Mouse (Mus musculus) telencephalon, adult 2 months (tissue): ENCODE data around the gene Myh9.

Experiments used
- DNase-seq: peaks from one replicate; pipeline ENCODE4 v3.0.0-alpha.2; 2011; ENCODE audit warnings: low read depth, low spot score

Gene Myh9

DNA sequence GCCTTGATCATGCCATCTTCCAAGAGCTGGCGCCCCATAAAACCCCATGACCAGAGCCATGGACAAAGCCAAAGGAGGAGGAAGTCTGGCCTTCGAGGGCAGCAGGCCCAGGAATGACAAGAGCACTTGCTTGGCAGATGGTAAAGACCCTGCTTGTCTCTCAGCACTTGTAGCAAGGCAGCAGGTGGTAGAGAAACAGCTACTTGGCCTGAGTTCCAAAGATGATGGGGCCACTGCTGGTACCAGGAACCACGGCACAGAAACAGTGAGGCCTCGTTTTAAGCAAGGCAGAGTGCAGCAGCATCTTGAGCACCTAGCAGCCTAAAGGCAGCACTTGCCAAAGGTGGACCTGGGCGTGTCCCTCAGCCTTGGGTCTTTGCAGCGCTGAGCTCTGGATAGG is 53.6 kb downstream of the Myh9 start:
- DNase-seq, result no peak

DNA sequence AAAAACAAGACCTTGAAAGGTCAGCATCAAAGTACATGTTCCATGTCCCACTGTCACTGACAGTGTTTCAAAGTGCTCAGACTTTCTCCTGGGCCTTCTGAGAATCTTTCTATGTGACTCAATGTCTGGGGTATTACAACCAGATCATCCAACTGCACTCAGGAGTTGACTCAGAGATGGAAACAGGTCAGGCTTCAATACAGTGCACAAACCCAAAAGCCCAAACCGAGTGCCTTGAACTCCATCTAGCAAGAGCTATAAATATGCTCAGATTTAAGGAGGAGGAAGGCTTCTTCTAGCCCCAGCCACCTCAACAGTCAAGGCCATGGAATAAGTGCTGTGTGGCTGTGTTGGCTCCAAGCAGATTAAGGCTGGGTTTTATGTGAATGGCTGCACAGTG is 56.2 kb downstream of the Myh9 start:
- no peak for DNase-seq

DNA sequence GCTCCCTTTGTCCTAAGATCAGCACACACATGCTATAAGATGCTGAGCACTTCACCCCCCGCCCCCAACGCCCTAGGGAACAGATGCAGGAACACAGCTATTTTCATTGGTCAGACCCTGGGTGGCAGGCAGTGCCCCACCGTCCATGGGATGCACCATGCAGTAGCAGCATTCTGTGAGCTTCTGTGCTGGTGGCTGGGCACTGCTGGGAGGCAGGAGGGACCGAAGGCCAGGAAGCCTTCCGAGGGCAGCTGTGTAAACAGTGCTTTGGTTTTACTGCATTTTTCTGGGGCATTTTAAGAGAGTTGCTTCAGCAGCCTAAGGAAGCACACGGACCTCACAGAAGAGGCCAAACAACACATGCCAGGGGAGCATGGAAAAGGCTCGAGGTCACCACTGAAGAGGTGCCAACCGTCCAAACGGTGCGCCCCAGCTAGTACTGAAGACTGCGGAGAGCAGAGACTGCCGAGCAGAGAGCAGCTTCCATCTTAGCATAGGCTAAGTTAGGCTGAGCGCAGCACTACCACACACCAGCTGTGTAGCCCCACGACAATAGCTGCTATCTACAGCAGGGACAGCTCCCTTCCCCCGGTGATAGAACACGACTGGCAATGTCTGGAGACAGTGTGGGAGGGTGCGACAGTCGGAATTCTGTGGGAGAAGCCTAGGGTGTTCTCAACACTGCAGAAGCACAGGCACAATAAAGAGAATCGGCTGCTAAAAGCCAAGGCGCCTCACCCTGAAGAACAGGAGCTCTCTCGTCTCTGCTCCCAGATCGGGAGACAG is 57.7 kb downstream of the Myh9 start:
- peak; percentile 95 for DNase-seq

DNA sequence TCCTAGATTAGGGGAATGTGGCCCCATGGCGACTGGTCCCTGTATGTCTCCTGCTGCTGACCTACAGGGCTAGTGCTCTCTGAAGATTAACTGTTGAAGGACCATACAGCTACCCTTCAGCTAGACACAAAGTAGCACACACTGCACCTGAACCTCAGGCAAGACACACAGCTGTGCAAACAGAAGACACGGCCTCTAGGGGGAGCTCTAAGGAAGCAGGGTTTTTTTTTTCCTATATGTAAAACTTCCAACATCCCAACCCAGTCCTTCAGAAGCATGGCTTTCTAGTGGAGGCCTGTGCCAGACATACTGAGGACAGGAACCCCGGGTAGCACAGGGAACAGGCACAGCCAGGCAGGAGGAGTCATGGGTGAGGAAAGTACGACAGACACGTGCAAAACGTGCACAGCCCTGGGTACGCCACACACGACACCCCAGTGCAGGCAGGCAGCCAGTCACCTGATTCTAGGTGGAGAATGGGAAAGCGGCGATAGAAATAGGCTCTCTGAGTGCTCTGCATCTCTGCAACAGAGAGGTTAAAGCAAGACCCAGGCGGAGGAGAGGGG is 59.4 kb downstream of the Myh9 start:
- DNase-seq, result no peak

DNA sequence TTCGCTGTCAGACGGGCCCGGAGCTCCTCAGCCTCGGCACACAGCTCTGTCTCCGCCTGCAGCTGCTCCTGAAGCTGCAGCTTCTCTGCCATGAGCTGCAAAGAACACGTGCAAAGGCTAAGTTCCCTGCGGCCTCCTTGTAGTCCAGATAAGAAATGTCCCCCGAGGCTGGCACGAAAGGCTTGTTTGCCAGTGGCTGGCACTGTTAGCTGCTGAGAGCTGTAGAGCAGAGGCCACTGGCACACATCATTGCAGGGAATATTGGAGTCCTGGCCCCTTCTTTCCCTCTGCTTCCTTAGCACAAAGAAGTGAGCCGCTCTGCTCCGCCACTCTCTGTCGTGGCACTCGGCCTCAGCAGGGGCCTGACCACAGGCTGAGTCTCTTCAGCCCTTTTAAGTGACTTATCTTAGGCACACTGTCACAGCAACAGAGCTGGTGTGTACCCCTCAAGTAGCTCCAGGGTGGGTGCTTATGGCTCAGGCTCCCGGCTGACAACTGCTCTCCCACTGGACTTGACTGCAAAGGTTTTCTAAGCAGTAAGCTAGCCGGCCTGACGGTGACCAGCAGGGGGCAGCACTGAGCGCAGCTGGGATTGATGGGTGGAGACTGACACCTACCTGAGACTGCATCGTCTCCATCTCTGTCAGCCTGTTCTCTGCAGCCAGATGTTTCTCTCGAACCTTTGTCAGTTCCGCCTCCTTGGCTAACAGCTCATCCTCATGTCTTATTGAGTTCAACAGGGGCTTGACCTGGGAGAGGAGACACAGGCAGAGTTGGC is 66.6 kb downstream of the Myh9 start:
- DNase-seq, result no peak

DNA sequence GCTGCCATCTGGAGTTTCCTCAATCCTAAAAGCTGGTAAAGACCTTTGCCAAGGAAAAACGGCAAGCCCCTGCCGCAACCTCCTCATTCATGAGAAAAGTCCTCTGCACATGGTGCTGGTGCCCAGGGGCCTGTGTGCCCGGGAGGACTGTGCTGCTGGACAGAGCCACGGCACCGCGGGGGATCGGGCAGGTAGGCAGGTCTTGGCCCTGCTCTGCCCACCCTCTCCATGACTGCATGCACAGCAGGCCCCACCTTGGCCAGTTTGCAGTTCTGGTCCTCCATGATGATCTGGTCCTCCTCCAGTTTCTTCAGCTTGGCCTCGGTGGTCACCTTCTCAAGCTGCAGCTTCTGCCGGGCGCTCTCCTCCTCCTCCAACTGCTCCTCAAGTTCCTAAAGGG is 67.7 kb downstream of the Myh9 start:
- DNase-seq, result no peak

DNA sequence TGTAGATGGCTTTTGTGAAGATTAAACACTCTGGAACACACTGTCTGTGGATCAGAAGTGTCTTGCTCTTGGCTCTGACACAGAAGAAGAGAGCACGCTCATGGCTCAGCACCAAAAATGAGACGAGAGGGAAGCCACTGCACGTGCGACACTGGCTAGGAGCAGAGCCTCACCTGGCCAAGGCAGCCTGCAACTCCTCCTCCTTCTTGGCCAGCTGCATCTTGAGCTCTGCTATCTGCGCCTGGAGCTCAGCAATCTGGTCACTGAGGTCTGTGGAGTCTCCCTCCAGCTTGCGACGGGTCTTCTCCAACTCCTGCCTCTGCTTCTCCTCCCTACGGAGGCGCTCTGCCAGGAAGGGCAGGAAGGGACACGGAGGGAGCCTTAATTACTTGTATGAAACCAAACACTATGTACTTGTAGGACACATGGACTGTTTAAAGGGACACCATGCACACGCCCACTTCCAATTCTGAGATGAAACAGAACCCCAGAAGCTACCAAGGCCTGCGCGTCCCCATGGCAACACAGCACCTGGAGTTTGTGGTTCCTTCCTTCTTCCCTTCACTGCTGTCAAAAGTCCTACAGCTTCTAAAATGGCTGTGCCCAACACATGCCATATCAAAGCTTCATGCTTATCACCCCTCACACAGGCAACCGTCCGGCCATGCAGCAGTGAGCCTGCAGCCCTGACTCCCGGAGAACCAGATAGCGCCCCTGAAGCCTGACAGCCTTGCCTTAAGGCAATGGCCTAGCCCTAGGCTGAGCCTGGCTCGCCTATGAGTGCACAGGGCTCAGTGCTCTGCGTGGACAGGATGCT is 68.7 kb downstream of the Myh9 start:
- DNase-seq, result no peak

DNA sequence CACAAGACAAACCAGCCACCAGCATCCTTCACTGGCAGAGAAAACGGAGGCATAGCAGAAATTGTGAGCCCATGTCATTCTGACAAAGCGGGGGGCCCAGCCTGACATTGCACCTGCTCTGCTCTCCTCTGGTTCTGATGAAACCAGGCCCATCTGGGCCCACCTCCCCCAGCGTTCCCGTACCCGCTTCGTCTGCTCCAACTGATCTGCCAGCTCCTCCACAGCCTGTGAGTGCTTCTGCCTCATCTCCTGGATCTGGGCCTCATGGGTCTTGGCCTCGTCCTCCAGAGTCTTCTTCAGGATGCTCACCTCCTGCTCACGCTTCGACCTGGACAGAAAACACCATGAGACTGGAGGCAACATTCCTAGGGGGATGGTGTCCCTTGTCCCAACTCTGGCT is 71.0 kb downstream of the Myh9 start:
- DNase-seq, result no peak

DNA sequence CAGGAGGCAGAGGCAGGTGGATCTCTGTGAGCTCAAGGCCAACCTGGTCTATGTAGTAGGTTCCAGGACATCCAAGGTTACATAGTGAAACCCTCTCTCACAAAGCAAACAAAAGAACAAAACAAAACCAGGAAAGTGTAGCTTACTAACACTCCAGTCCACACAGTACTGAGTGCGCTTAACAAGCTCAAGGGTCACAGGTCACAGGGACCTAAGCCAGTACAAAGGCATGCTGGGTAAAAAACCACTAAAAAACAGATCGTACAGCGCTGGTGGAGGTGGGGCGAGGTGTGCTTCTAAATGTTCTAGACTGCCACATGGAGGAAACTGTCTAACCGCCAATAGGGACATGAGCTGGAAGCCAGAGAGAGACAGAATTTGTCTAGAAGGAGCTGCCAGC is 71.6 kb downstream of the Myh9 start:
- no peak for DNase-seq

DNA sequence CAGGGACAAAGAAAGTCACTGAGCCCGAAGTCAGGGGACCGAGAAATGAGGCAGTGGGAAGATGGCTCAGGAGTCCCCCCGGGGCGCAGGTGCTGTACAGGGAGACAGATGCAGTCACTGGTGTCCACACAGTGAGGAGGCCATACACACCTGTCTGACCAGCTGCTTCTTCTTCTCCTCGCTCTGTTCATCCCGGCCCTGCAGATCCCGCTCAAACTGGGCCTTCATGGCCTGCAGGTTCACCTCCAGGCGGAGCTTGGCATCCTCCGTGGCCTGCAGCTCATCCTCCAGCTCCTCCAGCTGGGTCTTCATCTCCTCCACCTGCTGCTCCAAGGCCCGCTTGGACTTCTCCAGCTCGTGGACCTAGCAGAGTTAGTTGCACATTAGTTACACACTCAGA is 75.0 kb downstream of the Myh9 start:
- DNase-seq, result no peak

DNA sequence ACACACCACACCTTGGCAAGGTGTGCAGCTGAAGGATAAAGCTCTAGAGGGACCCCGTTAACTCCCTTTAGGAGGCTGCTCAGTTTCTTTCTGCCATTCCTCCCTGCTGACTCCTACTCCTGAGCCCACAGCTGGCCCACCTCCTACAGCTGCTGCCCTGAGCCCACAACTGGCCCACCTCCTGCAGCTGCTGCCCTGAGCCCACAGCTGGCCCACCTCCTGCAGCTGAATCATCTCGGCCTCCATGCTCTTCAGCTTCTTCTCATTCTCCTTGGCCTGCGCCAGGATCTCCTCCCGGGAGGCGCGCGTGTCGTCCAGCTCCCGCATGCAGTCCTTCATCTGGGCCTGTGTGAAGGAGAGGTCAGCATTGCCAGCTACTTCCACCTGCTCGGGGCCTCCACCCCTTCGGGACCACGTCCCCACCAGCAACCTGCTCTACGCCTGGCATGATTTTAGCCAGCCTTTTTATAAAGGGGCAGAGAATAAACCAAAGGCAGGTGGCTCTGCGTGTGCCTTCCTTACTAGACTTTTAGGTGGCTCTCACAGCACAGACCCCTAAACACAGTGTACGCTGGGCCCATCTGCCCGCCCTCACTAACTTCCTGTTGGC is 76.4 kb downstream of the Myh9 start:
- DNase-seq, result no peak

DNA sequence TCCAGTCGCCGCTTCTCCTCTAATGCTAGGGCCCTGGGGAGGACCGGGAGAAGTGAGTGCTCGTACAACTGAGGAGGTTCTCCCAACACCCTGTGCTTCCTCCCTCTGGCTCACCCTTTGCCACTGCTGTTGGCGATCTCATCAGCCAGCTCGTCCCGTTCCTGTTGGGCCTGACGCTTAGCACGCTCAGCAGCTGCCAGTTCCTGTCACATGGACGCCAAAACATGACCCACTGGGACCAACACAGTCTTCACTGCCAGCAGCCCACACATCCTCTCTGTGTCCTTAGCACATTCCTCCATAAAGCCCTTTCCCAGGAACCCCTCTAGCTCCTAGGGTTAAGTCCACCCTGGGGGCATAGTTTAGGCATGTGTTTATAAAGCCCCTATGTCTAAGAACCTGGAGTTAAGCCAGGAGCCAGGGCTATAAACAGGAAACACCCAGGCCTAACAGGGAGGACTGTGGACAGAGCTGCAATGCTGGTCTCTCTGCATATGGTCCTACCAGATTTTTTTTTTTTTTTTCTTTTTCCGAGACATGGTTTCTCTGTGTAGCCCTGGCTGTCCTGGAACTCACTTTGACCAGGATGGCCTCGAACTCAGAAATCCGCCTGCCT is 77.5 kb downstream of the Myh9 start:
- no peak for DNase-seq

DNA sequence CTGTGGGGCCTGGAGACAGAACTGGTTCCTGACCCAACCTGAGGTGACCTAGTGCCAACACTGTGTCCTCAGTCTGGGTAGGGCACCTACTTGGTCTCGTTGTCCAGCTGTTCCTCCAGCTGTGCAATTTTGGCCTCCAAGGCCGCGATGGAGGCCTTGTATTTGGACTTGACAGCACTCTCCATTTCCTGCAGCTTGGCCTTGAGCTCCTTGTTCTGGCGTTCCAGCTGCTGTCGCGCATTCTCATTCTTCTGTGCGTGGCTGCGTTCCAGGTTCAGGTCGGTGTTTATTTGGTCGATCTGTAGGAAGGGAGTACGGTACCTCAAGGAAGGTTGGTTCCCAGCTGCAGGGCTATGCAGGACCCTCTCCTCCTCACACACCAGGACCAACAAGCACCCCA is 78.3 kb downstream of the Myh9 start:
- DNase-seq, result no peak

DNA sequence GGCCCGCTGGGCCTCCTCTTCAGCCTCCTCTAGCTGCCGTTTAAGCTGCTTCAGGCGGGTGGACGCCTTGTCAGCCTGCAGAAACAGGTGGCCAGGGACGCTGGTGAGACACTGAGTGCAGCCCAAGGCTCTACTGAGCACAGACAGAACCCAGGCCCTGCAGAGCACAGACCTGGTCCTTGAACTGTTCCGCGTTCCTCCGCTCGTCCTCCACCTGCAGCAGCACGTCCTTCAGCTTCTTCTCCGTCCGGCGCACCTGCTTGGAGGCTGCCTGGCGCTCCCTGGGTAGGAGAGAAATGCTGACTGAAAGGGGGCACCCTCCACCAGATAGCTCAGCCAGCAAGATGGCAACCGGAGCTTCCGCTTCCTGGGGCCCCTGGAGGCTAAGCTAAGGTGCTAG is 78.9 kb downstream of the Myh9 start:
- no peak for DNase-seq

DNA sequence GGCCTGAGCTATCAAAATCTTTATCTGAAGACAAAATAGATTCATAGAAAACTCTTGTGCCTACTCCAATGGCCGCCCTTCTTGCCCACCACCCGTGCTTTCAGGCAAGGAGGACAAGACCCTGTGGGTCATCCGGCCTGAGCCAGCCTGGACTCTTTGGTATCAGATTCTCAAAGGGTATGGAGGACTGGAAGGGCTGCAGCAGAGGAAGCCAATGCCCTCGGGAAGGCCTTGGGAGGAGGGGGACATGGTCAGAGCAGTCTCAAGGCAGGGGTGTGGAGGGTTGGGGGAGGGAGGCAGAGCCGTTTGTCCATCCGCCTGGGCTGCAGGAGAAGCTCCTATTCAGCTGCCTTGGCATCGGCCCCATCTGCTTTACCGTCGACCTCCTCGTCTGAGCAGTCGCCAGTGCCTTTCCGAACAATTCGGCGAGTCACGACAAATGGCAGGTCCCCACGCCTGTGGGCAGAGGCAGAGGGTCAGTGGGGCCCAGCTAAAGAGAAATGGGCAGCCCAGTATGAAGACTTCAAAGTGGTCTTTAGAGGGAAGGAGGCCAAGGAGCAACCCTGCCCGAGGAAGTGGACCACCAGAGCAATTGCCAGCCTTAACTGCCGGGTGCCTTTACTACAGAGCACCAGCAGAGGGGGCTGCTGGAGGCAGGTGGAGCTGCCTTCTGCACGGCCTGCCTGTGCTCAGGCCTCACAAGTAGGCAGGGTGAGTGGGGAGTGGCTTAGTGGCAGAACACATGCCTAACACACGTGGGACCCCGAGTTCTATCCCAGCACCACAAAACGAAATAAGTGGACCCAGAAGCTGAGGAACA is 80.2 kb downstream of the Myh9 start:
- no peak for DNase-seq

DNA sequence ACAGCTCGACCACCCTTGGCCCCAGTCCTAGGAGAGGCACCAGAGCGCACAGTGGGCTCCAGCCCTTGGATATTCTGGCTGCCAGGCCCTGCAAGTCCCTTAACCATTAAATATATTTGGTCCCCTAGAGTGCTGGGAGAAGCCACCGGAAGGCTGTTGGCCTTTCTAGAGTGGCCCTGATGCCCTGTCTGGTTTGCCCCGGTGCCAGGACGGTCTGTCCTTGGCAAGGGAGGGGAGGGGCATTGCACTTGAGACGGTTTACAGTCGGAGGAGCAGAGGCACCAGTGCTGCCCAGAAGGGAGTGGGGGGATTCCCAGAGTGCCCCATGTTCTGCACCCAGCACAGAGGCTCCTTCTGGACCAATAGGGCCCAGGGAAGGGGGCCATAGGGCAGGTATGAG is 80.9 kb downstream of the Myh9 start:
- no peak for DNase-seq

DNA sequence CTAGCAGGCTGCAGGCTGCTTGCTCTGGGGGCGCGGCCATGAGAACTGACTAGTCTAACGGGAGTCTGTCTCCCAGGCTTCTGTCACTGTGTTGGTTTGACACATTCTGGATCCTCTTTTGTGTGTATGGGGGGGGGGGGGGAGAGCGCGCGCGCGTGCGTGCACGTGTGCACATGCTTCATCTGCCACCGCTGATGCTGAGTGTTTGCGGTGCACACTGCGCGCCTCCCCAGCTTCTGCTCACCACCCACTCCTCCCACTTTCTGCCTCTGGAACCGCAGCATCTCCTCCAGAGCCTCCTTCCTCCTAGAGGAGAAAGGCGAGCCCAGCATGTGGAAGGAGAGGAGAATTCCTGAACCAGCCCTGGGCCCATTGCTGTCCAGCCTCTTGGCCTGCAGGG is 81.9 kb downstream of the Myh9 start:
- no peak for DNase-seq

DNA sequence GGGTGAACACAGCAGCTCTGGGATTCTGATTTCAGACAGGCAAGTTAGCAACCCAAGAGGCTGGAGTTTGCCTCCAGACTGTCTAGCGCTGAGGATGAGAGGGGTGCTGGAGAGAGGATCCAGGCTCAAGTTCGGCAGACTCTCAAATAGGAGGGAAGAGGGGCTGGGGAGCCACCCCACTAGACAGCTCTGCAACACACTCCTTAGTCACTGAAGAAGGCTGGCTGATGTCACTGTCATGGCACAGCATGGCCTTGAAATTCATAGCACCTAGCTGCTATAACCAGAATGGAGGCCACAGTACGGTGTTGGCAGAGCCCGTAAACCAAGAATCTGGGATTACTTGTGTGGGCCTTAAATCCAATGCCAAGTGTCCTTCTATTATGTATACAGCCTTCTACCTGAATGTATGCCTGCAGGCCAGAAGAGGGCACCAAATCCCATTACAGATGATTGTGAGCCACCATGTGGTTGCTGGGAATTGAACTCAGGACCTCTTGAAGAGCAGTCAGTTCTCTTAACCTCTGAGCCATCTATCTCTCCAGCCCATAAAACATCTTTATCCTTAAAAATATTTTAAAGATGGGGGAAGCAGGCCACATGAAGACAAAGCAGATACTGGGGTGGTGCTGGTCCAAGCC is 84.3 kb downstream of the Myh9 start:
- no peak for DNase-seq

DNA sequence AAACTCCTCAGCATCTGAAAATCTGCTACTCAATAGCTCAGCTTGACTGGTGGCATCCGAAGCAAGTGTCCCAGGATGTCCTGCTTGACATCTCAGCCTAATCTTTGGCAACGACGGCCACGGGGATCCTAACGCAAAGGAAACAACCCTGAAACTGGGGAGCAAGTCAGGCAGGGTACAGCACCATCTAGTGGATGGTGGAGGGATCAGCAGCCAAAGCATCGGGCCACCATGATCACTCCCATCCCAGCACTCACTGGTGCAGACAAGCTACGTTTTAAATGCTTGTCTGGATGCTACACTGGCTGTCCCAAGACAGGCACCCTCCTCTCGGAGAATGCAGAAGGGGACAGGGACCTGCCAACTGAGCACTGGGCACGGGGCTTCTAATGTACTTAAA is 85.1 kb downstream of the Myh9 start, which contains the start of gene Apol8:
Gene Apol8, minus strand, starts transcription at position 156 of the 400 bp plus-strand sequence.
- DNase-seq, result no peak

DNA sequence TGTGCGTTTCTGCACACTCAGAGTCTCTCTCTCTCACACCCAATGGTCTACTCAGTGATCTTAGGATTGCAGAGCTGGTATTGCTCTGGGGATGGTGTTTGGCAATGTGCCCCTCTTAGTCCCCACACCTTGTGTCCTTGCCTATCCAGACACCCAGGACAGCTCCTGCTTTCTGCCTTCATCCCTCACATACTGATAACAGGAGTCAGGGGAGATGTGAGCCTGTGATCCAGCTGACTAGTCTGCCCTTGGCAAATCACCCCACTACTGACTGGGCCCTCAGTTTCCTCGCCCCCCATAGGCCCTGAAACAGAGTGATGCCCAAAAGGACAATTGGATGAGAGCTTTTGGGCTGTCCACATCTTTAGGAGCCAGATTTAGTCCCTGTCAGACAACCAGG is 85.9 kb downstream of the Myh9 start:
- DNase-seq, result no peak
